Mouse (Mus musculus) kidney, adult 18-20 months (tissue): ENCODE data around the gene Hist1h2an.
"Not testable (repeated sequence)": the region's sequence is repeated elsewhere in the genome, so short reads cannot be mapped to it uniquely, and the experiment has no call there.

Experiments used
- DNase-seq: peaks from one replicate; pipeline ENCODE4 v3.0.0; 2021

The Hist1h2an gene

DNA sequence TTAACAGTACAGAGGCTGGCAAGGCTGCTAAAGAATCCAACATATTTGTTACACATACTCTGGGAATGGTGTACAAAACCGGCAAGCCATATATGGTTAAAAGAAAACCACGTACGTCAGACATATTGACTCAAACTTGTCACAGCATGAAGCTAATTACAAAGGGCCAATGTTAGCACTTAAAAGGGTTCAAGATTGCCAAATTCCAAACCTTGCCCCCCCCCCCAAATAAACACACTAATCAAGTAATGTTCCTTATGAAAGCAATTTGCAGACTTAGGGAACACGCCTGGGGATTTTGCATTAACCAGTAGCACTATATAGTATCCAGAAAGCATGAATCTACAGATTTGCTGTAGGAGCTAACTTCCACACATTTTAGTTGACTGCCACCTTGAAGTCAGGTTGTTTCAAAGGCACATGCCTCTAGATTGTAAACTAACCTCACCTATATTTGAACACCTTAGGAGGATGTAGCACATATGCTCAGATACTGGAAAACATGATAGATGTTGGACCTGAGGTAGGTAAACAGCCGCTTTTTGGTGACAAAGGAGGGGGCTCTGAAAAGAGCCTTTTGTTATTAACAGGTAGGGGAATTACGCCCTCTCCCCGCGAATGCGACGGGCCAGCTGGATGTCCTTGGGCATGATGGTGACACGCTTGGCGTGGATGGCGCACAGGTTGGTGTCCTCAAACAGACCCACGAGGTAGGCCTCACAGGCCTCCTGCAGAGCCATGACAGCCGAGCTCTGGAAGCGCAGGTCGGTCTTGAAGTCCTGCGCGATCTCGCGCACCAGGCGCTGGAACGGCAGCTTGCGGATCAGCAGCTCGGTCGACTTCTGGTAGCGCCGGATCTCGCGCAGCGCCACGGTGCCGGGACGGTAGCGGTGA lies 4.4 kb downstream of the Hist1h2an start:
- peak; percentile 9 for DNase-seq

DNA sequence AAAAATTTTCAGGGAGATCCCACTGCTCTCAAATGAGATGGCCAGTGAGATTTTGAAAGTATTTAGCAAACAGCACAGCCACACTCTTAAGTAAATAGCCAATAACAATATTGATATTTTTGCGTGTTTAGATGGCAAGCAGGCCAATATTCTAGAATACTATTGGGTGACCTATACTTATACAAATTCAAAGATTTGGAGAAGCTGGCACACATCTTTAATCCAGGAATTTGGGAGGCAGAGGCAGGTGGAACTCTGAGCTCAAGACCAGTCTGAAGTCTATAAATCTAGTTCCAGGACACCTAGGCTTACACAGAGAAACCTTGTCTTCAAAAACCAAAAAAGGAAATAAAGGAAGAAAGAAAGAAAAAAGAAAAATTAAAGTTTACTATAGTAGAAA lies 5.4 kb downstream of the Hist1h2an start:
- no peak for DNase-seq

DNA sequence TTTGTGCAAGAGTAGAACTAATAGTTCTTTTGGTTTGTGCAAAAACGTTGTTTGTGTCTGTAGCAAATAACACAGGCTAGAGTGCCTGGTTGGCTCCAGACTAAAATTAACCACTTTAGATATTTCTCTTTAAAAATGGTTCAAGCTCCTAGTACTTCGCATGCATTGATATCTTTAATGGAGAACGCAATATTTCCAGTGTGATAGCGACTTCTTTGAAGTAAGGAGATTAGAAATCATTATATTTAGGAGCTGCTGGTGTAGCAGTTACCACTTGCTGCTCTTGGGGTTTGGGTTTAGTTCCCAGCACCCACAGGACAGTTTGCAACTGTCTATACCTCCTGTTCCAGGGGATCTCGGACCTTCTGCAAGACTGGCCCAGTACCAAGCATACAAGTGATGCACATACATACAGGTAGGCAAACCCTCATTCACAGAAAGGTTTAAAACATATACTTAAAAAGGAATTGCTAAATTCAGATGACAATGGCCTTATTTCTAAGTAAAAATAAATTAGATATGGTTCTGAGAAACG lies 5.9 kb downstream of the Hist1h2an start:
- no peak for DNase-seq

DNA sequence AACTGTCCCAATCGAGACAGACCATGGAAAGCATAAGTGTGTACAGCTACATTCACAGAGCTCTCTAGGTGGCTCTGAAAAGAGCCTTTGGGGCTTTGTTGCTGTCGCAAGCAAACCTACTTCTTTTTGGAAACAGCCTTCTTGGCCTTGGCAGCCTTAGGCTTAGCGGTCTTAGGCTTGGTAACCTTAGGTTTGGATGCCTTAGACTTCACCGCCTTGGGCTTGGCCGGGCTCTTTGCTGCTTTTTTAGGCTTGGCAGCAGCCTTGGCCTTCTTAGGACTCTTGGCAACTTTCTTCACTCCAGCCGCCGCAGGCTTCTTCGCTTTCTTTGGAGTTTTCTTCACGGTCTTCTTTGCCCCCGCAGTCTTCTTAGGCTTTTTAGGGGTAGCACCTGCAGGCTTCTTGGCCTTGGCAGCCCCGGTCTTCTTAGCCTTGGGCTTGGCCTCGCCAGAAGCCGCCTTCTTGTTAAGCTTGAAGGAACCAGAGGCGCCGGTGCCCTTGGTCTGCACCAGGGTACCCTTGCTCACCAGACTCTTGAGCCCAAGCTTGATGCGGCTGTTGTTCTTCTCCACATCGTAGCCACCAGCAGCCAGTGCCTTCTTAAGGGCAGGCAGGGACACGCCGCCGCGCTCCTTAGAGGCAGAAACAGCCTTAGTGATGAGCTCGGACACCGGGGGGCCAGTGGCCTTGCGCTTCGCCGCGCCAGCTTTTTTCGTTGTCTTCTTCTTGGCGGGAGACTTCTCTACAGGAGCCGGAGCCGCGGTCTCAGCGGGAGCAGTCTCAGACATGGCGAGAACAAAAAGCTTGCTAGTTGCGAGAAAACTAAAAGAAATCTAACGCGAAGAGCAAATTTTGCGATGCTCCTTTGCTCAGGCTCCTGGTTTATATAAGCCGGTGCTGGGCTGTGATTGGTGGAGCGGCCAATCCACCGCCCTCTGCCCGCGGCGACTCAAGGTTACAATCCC lies 7.0 kb downstream of the Hist1h2an start, which contains the start of gene Hist1h1b:
Gene Hist1h1b (minus strand): TSS at position 859 of the 965 bp plus-strand sequence.
- peak; percentile 34 for DNase-seq

DNA sequence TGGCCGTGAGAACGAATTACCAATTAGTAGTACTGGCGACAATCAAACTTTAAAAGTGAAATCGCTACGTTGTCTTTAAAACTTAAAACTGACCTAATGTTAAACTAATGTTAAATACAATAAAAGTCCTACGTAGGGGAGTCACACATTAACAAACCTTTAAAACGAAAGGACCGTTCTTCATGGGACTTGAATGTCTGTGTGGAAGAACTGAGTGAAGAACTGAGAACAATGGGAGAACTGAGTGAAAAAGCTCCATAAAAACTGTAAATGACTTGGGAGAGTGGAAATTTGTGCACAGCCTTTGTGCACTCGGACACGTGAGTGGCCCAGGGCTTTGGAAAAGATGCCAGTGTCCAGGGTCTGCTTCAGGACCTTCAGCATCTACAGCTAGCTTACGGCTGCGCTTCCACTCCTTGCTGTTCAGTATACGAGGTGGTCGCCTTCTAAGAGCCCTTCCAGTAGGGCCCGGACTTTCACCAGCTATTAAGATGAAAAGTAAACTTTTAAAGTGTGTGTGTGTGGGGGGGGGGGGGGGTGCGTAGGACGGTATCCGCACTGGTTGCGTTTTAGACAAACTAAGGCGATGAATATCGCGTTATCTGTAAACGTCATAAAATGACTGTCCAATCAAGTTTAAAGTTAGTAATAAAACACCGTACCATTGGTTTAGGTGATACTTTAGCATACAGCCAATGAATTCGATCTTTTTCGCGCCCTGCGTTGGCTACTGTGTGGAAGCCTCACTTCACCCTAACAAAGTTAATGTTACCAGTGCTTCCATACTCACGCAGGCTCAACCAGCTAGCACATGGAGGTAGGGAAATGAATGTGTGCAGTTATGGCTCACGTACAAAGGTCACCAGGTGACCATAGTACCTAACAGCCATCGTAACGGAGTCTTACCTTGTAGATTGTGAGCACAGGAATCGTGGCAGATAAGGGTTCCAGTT lies 7.9 kb downstream of the Hist1h2an start:
- DNase-seq, result peak; percentile 28

DNA sequence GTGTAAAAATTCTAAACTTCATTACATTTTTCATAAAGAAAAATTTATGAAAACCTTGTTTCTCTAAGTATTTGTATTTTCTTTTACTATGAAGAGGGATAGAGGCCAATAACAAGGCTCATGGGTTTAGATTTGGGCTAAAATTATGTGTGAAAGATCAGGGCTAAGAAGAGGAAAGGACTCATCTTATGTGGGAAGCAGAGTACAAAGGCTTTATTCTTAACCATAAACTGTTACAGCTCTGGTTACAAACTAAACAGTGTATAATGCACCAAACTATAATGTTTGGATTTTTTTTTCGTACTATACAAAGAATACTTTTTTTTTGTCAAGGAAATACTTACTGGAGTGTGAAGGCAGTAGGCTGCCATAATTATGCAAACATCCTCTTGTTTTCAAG lies 31.3 kb downstream of the Hist1h2an start:
- DNase-seq, result no peak

DNA sequence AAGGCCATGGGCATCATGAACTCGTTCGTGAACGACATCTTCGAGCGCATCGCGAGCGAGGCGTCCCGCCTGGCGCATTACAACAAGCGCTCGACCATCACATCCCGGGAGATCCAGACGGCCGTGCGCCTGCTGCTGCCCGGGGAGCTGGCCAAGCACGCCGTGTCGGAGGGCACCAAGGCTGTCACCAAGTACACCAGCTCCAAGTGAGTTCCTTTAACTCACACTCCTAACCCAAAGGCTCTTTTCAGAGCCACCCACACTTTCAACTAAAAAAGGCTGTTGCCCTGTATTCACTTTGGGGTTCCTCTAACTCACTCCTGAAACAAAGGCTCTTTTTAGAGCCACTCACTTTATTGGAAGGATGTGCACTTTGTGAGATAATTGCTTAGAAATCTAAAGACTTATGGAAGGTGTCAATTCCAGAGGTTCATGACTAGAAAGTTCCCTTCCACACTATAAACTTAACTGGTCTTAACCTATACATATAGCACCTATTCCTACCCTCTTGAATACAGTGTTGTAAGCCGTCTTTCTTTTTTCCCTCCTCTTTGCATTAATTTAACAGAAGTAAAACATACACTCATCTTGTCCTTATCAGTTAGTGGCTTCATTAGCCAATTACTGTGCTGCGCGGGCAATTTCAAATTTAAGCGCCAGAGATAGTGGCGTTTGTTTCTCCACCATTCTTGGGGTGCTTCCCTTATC lies 32.6 kb downstream of the Hist1h2an start:
- not testable (repeated sequence) for DNase-seq

DNA sequence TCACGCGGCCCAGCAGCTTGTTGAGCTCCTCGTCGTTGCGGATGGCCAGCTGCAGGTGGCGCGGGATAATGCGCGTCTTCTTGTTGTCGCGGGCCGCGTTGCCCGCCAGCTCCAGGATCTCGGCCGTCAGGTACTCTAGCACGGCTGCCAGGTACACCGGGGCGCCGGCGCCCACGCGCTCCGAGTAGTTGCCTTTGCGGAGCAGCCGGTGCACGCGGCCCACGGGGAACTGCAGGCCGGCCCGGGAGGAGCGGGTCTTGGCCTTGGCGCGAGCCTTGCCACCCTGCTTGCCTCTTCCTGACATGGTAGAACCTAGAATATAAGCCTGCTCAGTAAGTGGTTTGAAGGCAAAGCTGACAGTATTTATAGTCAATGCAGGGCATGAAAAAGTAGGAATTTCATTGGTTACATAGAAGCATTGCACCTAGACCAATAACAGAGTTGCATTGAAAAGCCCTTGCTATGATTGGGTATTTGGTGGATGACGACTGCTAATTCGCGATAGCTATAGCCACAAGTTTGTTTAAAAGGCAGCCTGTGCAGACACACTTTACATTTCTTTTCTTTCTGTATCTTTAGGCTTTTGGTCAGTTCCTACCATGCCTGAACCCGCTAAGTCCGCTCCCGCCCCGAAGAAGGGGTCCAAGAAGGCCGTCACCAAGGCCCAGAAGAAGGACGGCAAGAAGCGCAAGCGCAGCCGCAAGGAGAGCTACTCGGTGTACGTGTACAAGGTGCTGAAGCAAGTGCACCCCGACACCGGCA lies 33.3 kb downstream of the Hist1h2an start, which contains the start of the genes Hist1h2ak and Hist1h2bn:
Gene Hist1h2ak (minus strand): TSS at position 304 of the 762 bp plus-strand sequence.
Gene Hist1h2bn (plus strand): TSS at position 600 of the 762 bp plus-strand sequence.
- DNase-seq, result peak; percentile 15

DNA sequence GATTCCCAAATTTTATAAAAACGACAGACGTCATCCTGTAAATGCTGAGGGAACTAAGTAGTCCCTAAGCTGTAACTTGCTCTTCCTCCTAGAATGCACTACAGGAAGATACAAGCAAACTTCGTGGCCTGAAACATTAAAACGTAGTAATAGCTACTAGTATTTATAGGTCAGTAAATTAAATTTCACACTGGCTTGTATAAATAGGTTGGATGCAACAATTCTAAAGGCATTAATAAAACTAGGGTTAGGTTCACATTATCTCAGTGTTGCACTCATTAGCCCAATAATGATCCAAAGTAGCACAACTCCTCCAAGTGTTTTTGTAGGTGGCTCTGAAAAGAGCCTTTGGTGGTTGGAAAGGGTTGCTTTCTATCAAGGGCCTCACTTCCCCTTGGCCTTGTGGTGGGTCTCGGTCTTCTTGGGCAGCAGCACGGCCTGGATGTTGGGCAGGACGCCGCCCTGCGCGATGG lies 33.9 kb downstream of the Hist1h2an start:
- no peak for DNase-seq

DNA sequence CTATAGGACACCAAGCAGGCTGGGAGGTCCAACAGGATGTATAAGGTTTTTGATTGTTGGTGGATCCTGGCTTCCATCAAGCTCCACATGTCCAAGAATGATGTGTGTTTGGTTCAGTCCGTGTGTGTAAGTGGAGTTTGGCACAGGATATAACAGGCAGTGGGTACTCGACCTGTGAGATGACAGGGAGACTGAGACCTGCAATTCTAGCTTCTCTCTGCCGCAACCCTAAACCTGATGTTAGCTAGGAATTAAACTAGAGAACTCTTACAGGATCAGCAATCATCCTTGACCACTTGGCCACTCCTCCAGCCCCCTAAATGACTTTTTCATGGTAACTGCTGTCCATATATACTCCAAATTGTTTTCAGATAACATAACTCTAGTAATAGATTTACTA lies 34.7 kb downstream of the Hist1h2an start:
- no peak for DNase-seq

DNA sequence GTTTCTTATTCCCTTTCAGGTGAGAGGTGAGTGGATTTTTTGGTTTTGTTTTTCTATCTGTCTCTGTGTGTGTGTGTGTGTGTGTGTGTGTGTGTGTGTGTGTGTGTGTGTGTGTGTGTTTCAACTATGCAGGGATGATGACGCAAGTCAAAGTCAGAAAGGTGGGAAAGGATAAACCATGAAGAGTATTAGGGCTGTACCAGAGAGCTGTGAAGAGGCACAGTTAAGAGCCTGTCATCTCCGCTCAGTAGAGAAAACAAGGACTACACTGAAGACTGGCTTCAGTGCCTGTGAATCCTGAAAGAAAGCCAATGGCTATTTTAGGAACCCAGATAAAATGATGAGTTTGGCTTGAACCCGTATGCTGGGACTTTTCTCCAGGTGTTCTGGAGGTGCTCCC lies 35.2 kb downstream of the Hist1h2an start:
- DNase-seq, result no peak

DNA sequence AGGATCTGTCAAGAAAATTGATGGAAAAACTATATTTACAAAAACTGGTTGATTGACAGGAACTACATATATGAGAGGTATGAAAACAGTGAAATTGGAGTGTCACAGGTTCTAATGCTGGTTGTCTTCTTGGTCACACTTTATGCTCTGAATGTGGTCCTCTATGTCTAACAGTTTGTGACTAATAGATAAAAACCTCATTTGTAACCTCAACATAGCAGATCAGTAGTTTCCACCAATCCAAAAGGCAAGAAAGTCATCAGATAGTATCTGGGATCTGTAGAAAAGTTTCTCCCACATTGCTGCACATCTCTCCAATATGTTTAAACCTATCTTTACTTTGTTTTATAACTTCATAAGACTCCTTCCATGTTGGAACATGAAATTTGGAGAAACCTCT lies 35.6 kb downstream of the Hist1h2an start:
- DNase-seq, result no peak

DNA sequence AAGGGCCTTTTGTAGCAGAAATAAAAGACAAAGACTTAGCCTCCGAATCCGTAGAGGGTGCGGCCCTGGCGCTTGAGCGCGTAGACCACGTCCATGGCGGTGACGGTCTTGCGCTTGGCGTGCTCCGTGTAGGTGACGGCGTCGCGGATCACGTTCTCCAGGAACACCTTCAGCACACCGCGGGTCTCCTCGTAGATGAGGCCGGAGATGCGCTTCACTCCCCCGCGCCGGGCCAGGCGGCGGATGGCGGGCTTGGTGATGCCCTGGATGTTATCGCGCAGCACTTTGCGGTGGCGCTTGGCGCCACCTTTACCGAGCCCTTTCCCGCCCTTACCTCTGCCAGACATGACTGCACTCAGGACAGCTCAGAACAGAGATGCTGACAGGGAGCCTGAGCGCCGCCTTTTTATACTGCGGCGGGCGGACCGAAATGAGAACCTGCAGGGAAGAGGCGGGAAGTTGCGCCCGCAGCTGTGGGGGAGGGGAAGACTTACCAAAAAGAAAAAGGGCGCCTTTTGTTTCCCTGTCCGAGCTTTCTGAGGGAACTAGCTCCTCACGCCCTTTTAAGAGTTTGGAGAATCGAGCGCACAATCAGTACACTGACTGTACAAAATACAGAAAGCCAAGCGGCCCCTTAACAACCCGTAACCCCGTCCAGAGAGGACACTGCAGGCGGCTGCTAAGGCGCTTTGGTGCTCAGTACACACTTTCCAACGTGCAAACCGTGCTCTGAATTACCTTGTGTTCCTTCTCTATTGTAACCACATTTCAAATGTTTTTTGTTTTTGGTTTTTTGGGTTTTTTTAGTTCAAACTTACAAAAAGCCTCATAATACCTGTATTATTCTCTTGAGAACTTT lies 36.6 kb downstream of the Hist1h2an start, which contains the start of gene Hist1h4k:
Gene Hist1h4k (minus strand): TSS at position 347 of the 859 bp plus-strand sequence.
- peak; percentile 74 for DNase-seq

DNA sequence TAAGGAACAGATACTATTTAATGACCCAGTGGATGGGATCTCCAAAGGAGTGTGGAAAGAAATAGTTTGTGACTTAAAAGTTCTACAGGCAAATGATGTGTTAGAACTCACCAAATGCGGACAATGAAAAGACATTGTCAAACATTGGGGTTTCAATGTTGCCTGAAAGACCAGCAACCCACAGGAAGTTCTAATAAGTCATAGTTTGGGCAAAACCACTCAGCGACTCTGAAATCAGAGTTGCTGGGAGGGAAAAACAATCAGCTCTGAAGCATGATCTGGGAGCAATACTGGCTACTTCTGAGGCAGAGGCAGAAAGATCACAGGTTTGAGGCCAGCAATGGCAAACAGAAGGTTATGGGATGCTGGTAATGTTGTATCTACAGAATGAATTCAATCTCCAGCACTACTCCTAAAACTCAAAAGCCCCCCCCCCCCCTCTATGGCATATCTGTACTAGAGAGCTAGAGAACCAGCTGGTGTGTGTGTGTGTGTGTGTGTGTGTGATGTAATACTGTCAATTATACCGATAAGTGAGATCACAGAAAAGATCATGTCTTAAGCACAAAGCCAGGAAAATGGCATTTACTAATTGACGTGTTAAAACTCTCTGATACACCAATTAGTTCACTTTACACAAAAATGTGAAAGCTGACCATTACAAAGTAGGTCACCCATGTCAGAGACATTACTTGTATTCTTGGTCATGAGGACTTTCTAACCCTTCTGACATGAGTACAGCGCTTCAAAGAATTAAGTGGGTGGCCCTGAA lies 37.4 kb downstream of the Hist1h2an start:
- no peak for DNase-seq

DNA sequence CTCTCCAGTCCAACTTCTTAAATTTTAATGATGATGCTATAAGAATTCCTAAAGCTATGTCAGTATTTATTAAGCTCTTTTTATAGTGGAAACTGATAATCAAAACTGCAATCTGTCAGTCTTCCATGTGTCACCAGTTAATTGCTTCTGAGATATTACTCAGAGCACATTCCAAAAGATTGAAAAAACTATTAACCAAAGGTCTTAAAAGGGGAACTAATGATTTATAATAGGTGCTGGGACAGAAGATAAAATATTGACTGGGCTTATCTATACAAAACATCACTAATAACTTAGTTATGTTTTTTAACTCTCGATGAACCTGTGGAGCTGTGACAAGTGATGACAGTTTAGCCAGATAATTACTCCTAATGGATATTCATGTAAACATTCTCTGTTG lies 42.0 kb downstream of the Hist1h2an start:
- DNase-seq, result no peak
